ENCODE assay signal across 28 mouse cellular contexts in the genomic region with DNA sequence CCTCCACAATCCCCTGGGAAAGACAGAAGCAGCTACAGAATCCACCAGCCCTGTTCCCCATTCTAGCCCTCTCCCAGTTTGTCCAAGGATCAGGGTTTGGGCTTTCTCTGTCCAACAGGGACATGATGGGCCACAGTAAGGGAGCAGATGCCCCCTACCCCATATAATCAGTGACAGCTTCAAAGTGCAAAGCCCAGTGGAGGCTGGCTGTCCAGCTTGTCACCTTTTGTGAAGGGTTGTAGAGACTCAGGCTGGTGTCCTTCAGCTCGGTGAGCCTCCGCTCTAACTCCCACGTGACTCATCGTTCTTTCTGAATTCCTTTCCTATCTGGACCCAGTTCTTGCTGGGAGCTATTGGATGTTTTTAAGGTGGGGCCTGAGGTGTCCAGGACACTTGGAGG. TPM values are rescaled to one million over a fixed set of nuclear protein-coding genes. Genes with fewer than 3 reads are reported as not detected.
A peak's percentile ranks its signal among the peaks of the same experiment; 100 is the strongest.
DNase-seq lines count a peak whose midpoint lies in the region; ATAC-seq lines count a peak whose summit lies in the region.
"Had no signal": no experiment of that assay in that cellular context is flagged by ENCODE, and none has a peak within 500 bp of the region (broad histone marks: within the 10 kb centered on the region; RNA-seq: fewer than 3 reads in every experiment).

No protein-coding gene starts in this region.

- H3K4me1 ChIP-seq in midbrain, embryonic 13.5 days (replicated peaks), result peaks cover 13% of the 10 kb centered on the region
- no peaks in the 10 kb centered on the region for H3K4me1 ChIP-seq in midbrain, embryonic 11.5 days (ENCODE audit: control insufficient read depth, insufficient read depth, low read length)

- H3K4me2 ChIP-seq in midbrain, embryonic 13.5 days (replicated peaks), result no peak overlapping the region
- no peak overlapping the region for H3K4me2 ChIP-seq in midbrain, embryonic 11.5 days
- H3K4me2 ChIP-seq: embryonic facial prominence, embryonic 13.5 days; embryonic facial prominence, embryonic 15.5 days; forebrain, embryonic 12.5 days had no signal

- 88% methylated on average over 4 of the region's 4 CpGs for WGBS in midbrain, embryonic 13.5 days
- 83% methylated on average over 4 of the region's 4 CpGs for WGBS in midbrain, embryonic 11.5 days

- H3K9me3 ChIP-seq in midbrain, embryonic 13.5 days, result no peaks in the 10 kb centered on the region
- no peaks in the 10 kb centered on the region for H3K9me3 ChIP-seq in midbrain, embryonic 11.5 days (ENCODE audit: control insufficient read depth, low read length)
- H3K9me3 ChIP-seq: embryonic facial prominence, embryonic 13.5 days; embryonic facial prominence, embryonic 15.5 days; forebrain, embryonic 10.5 days; forebrain, embryonic 12.5 days had no signal

- 0 out of 2 replicates have a peak, but pooled peaks cover 2% of the 10 kb centered on the region for H3K27me3 ChIP-seq in midbrain, embryonic 13.5 days
- no peaks in the 10 kb centered on the region for H3K27me3 ChIP-seq in midbrain, embryonic 11.5 days (ENCODE audit: control insufficient read depth, insufficient read depth, low read length)
- H3K27me3 ChIP-seq: embryonic facial prominence, embryonic 13.5 days; embryonic facial prominence, embryonic 15.5 days had no signal

- H3K9ac ChIP-seq in midbrain, embryonic 13.5 days (replicated peaks), result 0 out of 2 replicates have a peak overlapping the region, but pooled peaks have one; percentile 10
- no peak overlapping the region for H3K9ac ChIP-seq in midbrain, embryonic 11.5 days (ENCODE audit: low read length)
- H3K9ac ChIP-seq: embryonic facial prominence, embryonic 13.5 days; embryonic facial prominence, embryonic 15.5 days; forebrain, embryonic 12.5 days had no signal

- no peak overlapping the region for H3K4me3 ChIP-seq in midbrain, embryonic 13.5 days (replicated peaks)
- no peak overlapping the region for H3K4me3 ChIP-seq in midbrain, embryonic 11.5 days (ENCODE audit: low read depth, low read length)
- H3K4me3 ChIP-seq: embryonic facial prominence, embryonic 13.5 days; embryonic facial prominence, embryonic 15.5 days; erythroblast, embryonic 14.5 days; forebrain, embryonic 10.5 days; forebrain, embryonic 12.5 days had no signal

- H3K27ac ChIP-seq in midbrain, embryonic 13.5 days, result no peak overlapping the region
- H3K27ac ChIP-seq in midbrain, embryonic 11.5 days (ENCODE audit: low read depth, low read length), result no peak overlapping the region
- H3K27ac ChIP-seq: embryonic facial prominence, embryonic 13.5 days; embryonic facial prominence, embryonic 15.5 days; forebrain, embryonic 10.5 days; forebrain, embryonic 12.5 days had no signal

- H3K36me3 ChIP-seq in midbrain, embryonic 13.5 days, result no peaks in the 10 kb centered on the region
- no peaks in the 10 kb centered on the region for H3K36me3 ChIP-seq in midbrain, embryonic 11.5 days (ENCODE audit: control insufficient read depth, insufficient read depth, low read length)
- H3K36me3 ChIP-seq: embryonic facial prominence, embryonic 13.5 days; embryonic facial prominence, embryonic 15.5 days; forebrain, embryonic 12.5 days had no signal

- no peak for ATAC-seq in midbrain, embryonic 13.5 days
- ATAC-seq in midbrain, embryonic 11.5 days (ENCODE audit: low FRiP score), result no peak
- no peak for ATAC-seq in monocyte, adult 5-6 weeks (replicated peaks; ENCODE audit: insufficient number of reproducible peaks, low FRiP score, low TSS enrichment, poor library complexity, severe bottlenecking)
- ATAC-seq: forebrain, embryonic 14.5 days; forebrain, embryonic 16.5 days had no signal

- peak; percentile 33 for DNase-seq in adrenal gland, postnatal 14 days
- DNase-seq in adrenal gland, postnatal 10 days, result no peak
- DNase-seq in midbrain, embryonic 11.5 days (ENCODE audit: low spot score, missing footprints), result no peak
- DNase-seq: adrenal gland, postnatal 25 days; cerebellum, adult 11 months; cerebellum, adult 18-20 months; cerebellum, adult 8-10 months; cerebellum, adult 9-11 months; cerebellum, postnatal 14 days; cerebellum, postnatal 36 days; embryo, embryonic 11 days had no signal

RNA-seq across cellular contexts. Expression of a gene that starts 2.8 kb away (rescaled TPM):
- 40.2 and 49.1 TPM in 2 replicates for total RNA-seq in adrenal gland, postnatal 14 days (2021)
- total RNA-seq in adrenal gland, postnatal 10 days (2021), result 10 to 100 TPM; 40.8 to 42.7 TPM
- polyA plus RNA-seq in midbrain, embryonic 13.5 days (2015; fragmentation: Nextera tagmentation; extraction: Ambion mirVana), result 98.4 and 100 TPM in 2 replicates
- polyA plus RNA-seq in midbrain, embryonic 11.5 days (2014; fragmentation: Nextera tagmentation; extraction: Ambion mirVana), result 57.1 and 59.7 TPM in 2 replicates
- total RNA-seq in monocyte, adult 5-6 weeks (2017), result 1.5 to 4.4 TPM (median 3.9 TPM) in 3 replicates
- total RNA-seq: MEL had no signal

RNA-seq across cellular contexts. Expression of a gene that starts 3.9 kb away (rescaled TPM):
- total RNA-seq in adrenal gland, postnatal 14 days (2021), result 4.7 and 4.8 TPM in 2 replicates
- total RNA-seq in adrenal gland, postnatal 10 days (2021), result 1 to 10 TPM; 2.4 to 2.6 TPM
- polyA plus RNA-seq in midbrain, embryonic 13.5 days (2015; fragmentation: Nextera tagmentation; extraction: Ambion mirVana), result not detected in 2 replicates
- polyA plus RNA-seq in midbrain, embryonic 11.5 days (2014; fragmentation: Nextera tagmentation; extraction: Ambion mirVana), result not detected in 2 replicates
- not detected in 3 replicates for total RNA-seq in monocyte, adult 5-6 weeks (2017)
- total RNA-seq: common myeloid progenitor, adult 5-6 weeks; ES-E14; MEL had no signal
- polyA plus RNA-seq: brain, embryonic 14.5 days; C2C12; embryonic facial prominence, embryonic 11.5 days; embryonic facial prominence, embryonic 13.5 days; embryonic facial prominence, embryonic 15.5 days; erythroblast, embryonic 14.5 days; forebrain, embryonic 10.5 days; forebrain, embryonic 12.5 days; forebrain, embryonic 14.5 days; forebrain, embryonic 16.5 days; frontal cortex, adult 2 months had no signal

RNA-seq across cellular contexts. Expression of a gene that starts 21.2 kb away (rescaled TPM):
- not detected in 2 replicates for total RNA-seq in adrenal gland, postnatal 14 days (2021)
- total RNA-seq in adrenal gland, postnatal 10 days (2021), result not detected
- not detected in 2 replicates for polyA plus RNA-seq in midbrain, embryonic 13.5 days (2015; fragmentation: Nextera tagmentation; extraction: Ambion mirVana)
- not detected in 2 replicates for polyA plus RNA-seq in midbrain, embryonic 11.5 days (2014; fragmentation: Nextera tagmentation; extraction: Ambion mirVana)
- not detected in 3 replicates for total RNA-seq in monocyte, adult 5-6 weeks (2017)
- total RNA-seq: adrenal gland, postnatal 25 days; adrenal gland, postnatal 4 days; common myeloid progenitor, adult 5-6 weeks; ES-E14; MEL had no signal
- polyA plus RNA-seq: brain, embryonic 14.5 days; C2C12; embryonic facial prominence, embryonic 11.5 days; embryonic facial prominence, embryonic 13.5 days; embryonic facial prominence, embryonic 15.5 days; erythroblast, embryonic 14.5 days; forebrain, embryonic 10.5 days; forebrain, embryonic 12.5 days; forebrain, embryonic 14.5 days; forebrain, embryonic 16.5 days; frontal cortex, adult 2 months had no signal

RNA-seq across cellular contexts. Expression of a gene that starts 27.1 kb away (rescaled TPM):
- total RNA-seq in adrenal gland, postnatal 14 days (2021), result not detected in 2 replicates
- total RNA-seq in adrenal gland, postnatal 10 days (2021), result not detected
- polyA plus RNA-seq in midbrain, embryonic 13.5 days (2015; fragmentation: Nextera tagmentation; extraction: Ambion mirVana), result not detected in 2 replicates
- not detected in 2 replicates for polyA plus RNA-seq in midbrain, embryonic 11.5 days (2014; fragmentation: Nextera tagmentation; extraction: Ambion mirVana)
- not detected in 3 replicates for total RNA-seq in monocyte, adult 5-6 weeks (2017)
- total RNA-seq: adrenal gland, postnatal 25 days; adrenal gland, postnatal 4 days; common myeloid progenitor, adult 5-6 weeks; ES-E14; MEL had no signal
- polyA plus RNA-seq: brain, embryonic 14.5 days; C2C12; embryonic facial prominence, embryonic 11.5 days; embryonic facial prominence, embryonic 13.5 days; embryonic facial prominence, embryonic 15.5 days; erythroblast, embryonic 14.5 days; forebrain, embryonic 10.5 days; forebrain, embryonic 12.5 days; forebrain, embryonic 14.5 days; forebrain, embryonic 16.5 days; frontal cortex, adult 2 months had no signal

RNA-seq across cellular contexts. Expression of a gene that starts 33.1 kb away (rescaled TPM):
- not detected in 2 replicates for total RNA-seq in adrenal gland, postnatal 14 days (2021)
- not detected for total RNA-seq in adrenal gland, postnatal 10 days (2021)
- polyA plus RNA-seq in midbrain, embryonic 13.5 days (2015; fragmentation: Nextera tagmentation; extraction: Ambion mirVana), result not detected in 2 replicates
- polyA plus RNA-seq in midbrain, embryonic 11.5 days (2014; fragmentation: Nextera tagmentation; extraction: Ambion mirVana), result not detected in 2 replicates
- not detected in 3 replicates for total RNA-seq in monocyte, adult 5-6 weeks (2017)
- total RNA-seq: adrenal gland, postnatal 25 days; adrenal gland, postnatal 4 days; common myeloid progenitor, adult 5-6 weeks; ES-E14; MEL had no signal
- polyA plus RNA-seq: brain, embryonic 14.5 days; C2C12; embryonic facial prominence, embryonic 11.5 days; embryonic facial prominence, embryonic 13.5 days; embryonic facial prominence, embryonic 15.5 days; erythroblast, embryonic 14.5 days; forebrain, embryonic 10.5 days; forebrain, embryonic 12.5 days; forebrain, embryonic 14.5 days; forebrain, embryonic 16.5 days; frontal cortex, adult 2 months had no signal
